Mouse (Mus musculus) brown adipose tissue, adult 24 weeks (tissue): ENCODE data around the gene Scgb2b7. TPM values are rescaled to one million over a fixed set of nuclear protein-coding genes. Genes with fewer than 3 reads are reported as not detected.
"Not testable (repeated sequence)": the region's sequence is repeated elsewhere in the genome, so short reads cannot be mapped to it uniquely, and the experiment has no call there.

Source experiments
- H3K27ac ChIP-seq: fragments of 200-500 bp; replicated peaks from 2 replicates; pipeline ENCODE4 v1.5.1; 2012; ENCODE audit warnings: low read depth, mild to moderate bottlenecking, low read length
- H3K4me1 ChIP-seq: fragments of 200-500 bp; 2 replicates; pipeline ENCODE4 v1.6.1; 2012; ENCODE audit warnings: low read length, mixed read lengths; ENCODE audit not compliant: control insufficient read depth, insufficient read depth, insufficient read length
- H3K4me3 ChIP-seq: fragments of 200-500 bp; 2 replicates; pipeline ENCODE4 v1.5.1; 2012; ENCODE audit warnings: low read depth, mild to moderate bottlenecking, low read length, moderate library complexity; ENCODE audit not compliant: insufficient read depth
- polyA plus RNA-seq: library from polyadenylated mRNA; stranded (reverse); fragments of >200 nt; gene quantifications from 2 replicates; pipeline ENCODE4 v1.2.4, GENCODE M21; 2012; ENCODE audit not compliant: missing spikeins, insufficient read depth, insufficient read length

Scgb2b7 gene
- not detected in 2 replicates for polyA plus RNA-seq

DNA sequence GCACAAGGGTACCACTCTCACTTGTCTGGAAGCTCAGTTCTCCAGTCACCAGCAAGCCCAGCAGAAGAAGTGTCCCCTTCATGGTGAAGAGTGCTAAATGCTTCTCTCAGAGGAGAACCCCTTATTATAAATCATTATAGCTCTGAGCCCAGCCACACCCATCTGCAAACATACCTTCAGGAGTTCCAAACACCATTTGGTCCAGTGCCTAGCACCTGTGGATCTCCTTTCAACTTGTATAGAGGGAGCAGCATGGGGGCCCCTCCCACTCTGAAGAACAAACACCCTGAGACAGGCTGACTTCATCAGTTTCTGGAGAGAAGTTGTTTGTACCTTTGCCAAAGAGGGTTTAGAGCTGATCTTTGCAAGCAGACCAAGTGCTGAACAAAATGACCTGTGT lies at the start of gene Scgb2b7:
Scgb2b7 (minus strand) TSS at position 101 of the 400 bp plus-strand sequence.
- not testable (repeated sequence) for H3K4me3 ChIP-seq, H3K4me1 ChIP-seq, H3K27ac ChIP-seq

DNA sequence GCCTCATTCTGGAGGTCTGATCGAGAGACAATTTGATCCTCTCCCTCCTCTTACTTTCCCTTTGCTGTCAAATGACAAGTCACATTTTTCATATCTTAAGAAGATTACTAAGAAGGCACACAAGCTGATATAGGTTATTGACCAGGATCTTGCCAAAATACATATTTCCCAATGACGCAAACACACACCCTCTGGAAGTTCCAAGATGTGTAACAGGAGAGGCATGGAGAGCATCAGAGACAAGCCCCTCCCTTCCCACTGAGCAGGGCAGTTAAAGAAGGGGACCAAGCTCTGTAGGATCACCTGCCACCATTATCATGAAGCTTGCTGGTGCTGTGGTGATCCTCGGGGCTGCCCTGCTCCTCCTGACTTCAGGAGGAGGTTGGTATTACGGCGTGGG lies 6.8 kb upstream of the Scgb2b7 start, which contains the start of gene Scgb1b7:
Scgb1b7 (plus strand) TSS at position 301 of the 400 bp plus-strand sequence.
- not testable (repeated sequence) for H3K4me1 ChIP-seq, H3K27ac ChIP-seq, H3K4me3 ChIP-seq

Other genes with a start within 250 kb of the Scgb2b7 start
- not detected in 2 replicates for gene Scgb1b7, start 6.9 kb upstream of the Scgb2b7 start, polyA plus RNA-seq